Mouse (Mus musculus) limb, embryonic 11.5 days (tissue): ENCODE results near the gene Nfxl1. TPM values are rescaled to one million over a fixed set of nuclear protein-coding genes. Genes with fewer than 3 reads are reported as not detected.

Source experiments
- ATAC-seq: fragments of 200-750 bp; cut with Nextera tagmentation; 2 replicates; pipeline ENCODE4 v1.8.0; 2017; ENCODE audit warnings: low read depth; ENCODE audit not compliant: insufficient number of reproducible peaks, low FRiP score, low TSS enrichment
- DNase-seq: peaks from one replicate; pipeline ENCODE4 v3.0.0-alpha.2; 2015; ENCODE audit warnings: low spot score
- H3K27ac ChIP-seq: fragments of 300-500 bp; sonication (generic); replicated peaks from 2 replicates; pipeline ENCODE4 v1.5.1; 2014; ENCODE audit warnings: low read depth, mild to moderate bottlenecking, low read length
- H3K27me3 ChIP-seq: fragments of 300-500 bp; sonication (generic); 2 replicates; pipeline ENCODE4 v1.6.1; 2014; ENCODE audit warnings: mild to moderate bottlenecking, low read length, mixed read lengths; ENCODE audit not compliant: control insufficient read depth, insufficient read depth
- H3K36me3 ChIP-seq: fragments of 300-500 bp; sonication (generic); 2 replicates; pipeline ENCODE4 v1.6.1; 2014; ENCODE audit warnings: mild to moderate bottlenecking, low read length, moderate library complexity, mixed read lengths; ENCODE audit not compliant: control insufficient read depth, insufficient read depth
- H3K4me1 ChIP-seq: fragments of 300-500 bp; sonication (generic); 2 replicates; pipeline ENCODE4 v1.6.1; 2014; ENCODE audit warnings: low read length, mixed read lengths; ENCODE audit not compliant: control insufficient read depth, insufficient read depth
- H3K4me2 ChIP-seq: fragments of 300-500 bp; sonication (generic); 2 replicates; pipeline ENCODE4 v1.6.1; 2014; ENCODE audit warnings: low read depth, mild to moderate bottlenecking, moderate library complexity; ENCODE audit not compliant: severe bottlenecking
- H3K4me3 ChIP-seq: fragments of 300-500 bp; sonication (generic); 2 replicates; pipeline ENCODE4 v1.5.1; 2014; ENCODE audit warnings: low read depth, low read length
- H3K9ac ChIP-seq: fragments of 300-500 bp; sonication (generic); 2 replicates; pipeline ENCODE4 v1.6.1; 2014; ENCODE audit warnings: mild to moderate bottlenecking, low read length
- H3K9me3 ChIP-seq: fragments of 300-500 bp; sonication (generic); 2 replicates; pipeline ENCODE4 v1.6.1; 2016; ENCODE audit warnings: low read length; ENCODE audit not compliant: control insufficient read depth
- WGBS: fragments of 180-500 bp; shearing (Covaris S2); extraction: QIAGEN DNeasy Blood & Tissue Kit; methylation state at CpG from one replicate; pipeline ENCODE4 v1.1.7; 2014; 5-methylcytosine and 5-hydroxymethylcytosine counted together
- polyA plus RNA-seq: library from polyadenylated mRNA; unstranded; fragments of >200 nt; fragmentation: Nextera tagmentation; extraction: Ambion mirVana; gene quantifications from 2 replicates; pipeline ENCODE4 v1.2.1, GENCODE M21; 2014

The Nfxl1 gene
- polyA plus RNA-seq, 1 experiment from 2014 or later = 28.6 TPM

GRCm38 (mm10) chr5:72491232-72491631 is 68.3 kb downstream of the Nfxl1 start:
- ATAC-seq (no peak), DNase-seq (no peak)
- Histone ChIP-seq H3K4me3 (no peak overlapping the region), H3K4me1 (no peaks in the 10 kb centered on the region), H3K27ac (no peak overlapping the region), H3K9ac (no peak overlapping the region), H3K9me3 (no peaks in the 10 kb centered on the region), H3K4me2 (no peak overlapping the region), H3K36me3 (no peaks in the 10 kb centered on the region), H3K27me3 (no peaks in the 10 kb centered on the region)
- WGBS = 59% methylated on average over 2 of the region's 2 CpGs

DNA sequence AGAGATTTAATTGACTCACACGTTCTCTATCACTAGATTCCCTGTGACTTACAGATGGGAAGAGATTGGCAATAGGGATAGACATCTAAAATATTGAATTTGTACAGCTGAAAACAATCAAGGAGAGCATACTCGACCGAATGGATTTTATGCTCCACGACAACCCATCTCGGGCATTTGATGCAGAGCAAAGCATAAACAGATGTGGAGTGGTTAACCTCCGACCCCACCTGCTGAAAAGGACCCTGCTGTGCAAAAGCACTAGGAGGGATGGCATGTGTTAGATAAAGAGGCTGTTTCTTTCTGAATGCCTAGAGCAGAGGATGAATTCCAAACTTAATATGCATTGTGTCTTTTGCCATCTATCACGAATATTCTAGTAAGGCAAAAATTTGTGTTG is 79.0 kb downstream of the Nfxl1 start:
- H3K4me2 ChIP-seq = no peak overlapping the region
- H3K36me3 ChIP-seq = no peaks in the 10 kb centered on the region
- H3K4me1 ChIP-seq = no peaks in the 10 kb centered on the region
- no peaks in the 10 kb centered on the region for H3K9me3 ChIP-seq
- H3K4me3 ChIP-seq = no peak overlapping the region
- ATAC-seq = no peak
- H3K27me3 ChIP-seq = no peaks in the 10 kb centered on the region
- DNase-seq = peak; percentile 65
- no peak overlapping the region for H3K27ac ChIP-seq
- 15% methylated on average over 7 of the region's 7 CpGs for WGBS
- no peak overlapping the region for H3K9ac ChIP-seq

DNA sequence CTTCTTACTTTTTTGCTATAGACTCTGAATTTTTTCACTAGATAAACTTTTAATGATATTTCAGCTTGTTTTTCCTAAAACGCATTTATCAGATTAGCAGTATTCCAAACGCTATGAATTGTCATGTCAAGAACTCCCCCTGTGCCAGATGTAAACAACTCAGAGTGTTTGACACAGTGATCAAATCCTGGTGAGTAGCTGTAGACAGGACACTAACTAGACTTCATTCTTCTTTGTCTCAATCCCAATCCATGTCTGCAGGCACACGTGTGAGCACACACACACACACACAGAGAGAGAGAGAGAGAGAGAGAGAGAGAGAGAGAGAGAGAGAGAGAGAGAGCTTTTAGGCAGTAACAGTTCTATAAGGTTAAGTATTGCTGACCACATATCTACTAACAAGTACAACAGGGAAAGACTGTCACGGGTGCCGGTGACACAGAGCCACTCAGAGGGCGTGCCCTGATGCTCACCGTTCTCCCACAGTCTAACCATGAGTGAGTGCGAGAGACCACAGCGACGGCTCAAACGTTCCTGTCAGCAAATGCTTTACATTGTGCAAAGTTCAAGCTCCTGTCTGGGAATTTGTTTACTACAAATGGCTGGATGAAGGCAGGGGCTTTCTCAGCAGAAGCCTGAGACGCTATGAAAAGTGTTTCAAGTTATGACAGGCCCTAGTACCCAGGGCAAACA is 87.0 kb downstream of the Nfxl1 start:
- no peak overlapping the region for H3K4me2 ChIP-seq
- H3K27me3 ChIP-seq = no peaks in the 10 kb centered on the region
- H3K9ac ChIP-seq = no peak overlapping the region
- no peaks in the 10 kb centered on the region for H3K9me3 ChIP-seq
- DNase-seq (no peak), ATAC-seq (no peak)
- H3K27ac ChIP-seq = no peak overlapping the region
- no peaks in the 10 kb centered on the region for H3K36me3 ChIP-seq
- WGBS = 76% methylated on average over 12 of the region's 12 CpGs
- H3K4me3 ChIP-seq = no peak overlapping the region
- no peaks in the 10 kb centered on the region for H3K4me1 ChIP-seq

GRCm38 (mm10) chr5:72471746-72472145 is 87.7 kb downstream of the Nfxl1 start:
- no peak for ATAC-seq
- no peak for DNase-seq
- Histone ChIP-seq H3K4me3 (no peak overlapping the region), H3K9ac (no peak overlapping the region), H3K4me1 (no peaks in the 10 kb centered on the region), H3K4me2 (no peak overlapping the region), H3K36me3 (no peaks in the 10 kb centered on the region), H3K27me3 (no peaks in the 10 kb centered on the region), H3K9me3 (no peaks in the 10 kb centered on the region), H3K27ac (no peak overlapping the region)
- WGBS = 78% methylated on average over 7 of the region's 7 CpGs

- no peak for DNase-seq
- Histone ChIP-seq H3K27me3 (no peaks in the 10 kb centered on the region), H3K9ac (no peak overlapping the region), H3K4me2 (no peak overlapping the region), H3K4me3 (no peak overlapping the region), H3K36me3 (no peaks in the 10 kb centered on the region), H3K4me1 (no peaks in the 10 kb centered on the region), H3K27ac (no peak overlapping the region), H3K9me3 (no peaks in the 10 kb centered on the region)
- WGBS = 68% methylated on average over 3 of the region's 3 CpGs
- no peak for ATAC-seq
These were observed 94.6 kb downstream of the Nfxl1 start for GRCm38 (mm10) chr5:72464932-72465331.

Other genes starting within 250 kb of the Nfxl1 start
- 0.75 and 1.4 TPM in 2 replicates for gene Corin, start 55.2 kb downstream of the Nfxl1 start, polyA plus RNA-seq
- 0.55 and 1.3 TPM in 2 replicates for gene Zar1, start 21.6 kb upstream of the Nfxl1 start, polyA plus RNA-seq
- gene Gm5868, start 27.9 kb upstream of the Nfxl1 start, polyA plus RNA-seq = 0.81 and 1.6 TPM in 2 replicates
- gene Cnga1, start 84.6 kb upstream of the Nfxl1 start, polyA plus RNA-seq = not detected in 2 replicates
- gene Nipal1, start 88.1 kb upstream of the Nfxl1 start, polyA plus RNA-seq = 0.21 and 0.41 TPM in 2 replicates
- gene Txk, start 193.1 kb upstream of the Nfxl1 start, polyA plus RNA-seq = 0.03 TPM in 1 of 2 replicates, not detected in the other